Mouse (Mus musculus) brain, adult 2 months (tissue): ENCODE measurements around the gene Neurl1a.
A peak's percentile ranks its signal among the peaks of the same experiment; 100 is the strongest.

Experiments
- DNase-seq: peaks from one replicate; pipeline ENCODE4 v3.0.0; 2011; ENCODE audit warnings: low read depth, low spot score

The Neurl1a gene

GRCm38 (mm10) chr19:47282688-47283215 is 104.1 kb downstream of the Neurl1a start:
- DNase-seq = peak; percentile 60

- DNase-seq = no peak
Measured at GRCm38 (mm10) chr19:47285581-47285980, 107.0 kb downstream of the Neurl1a start.

- DNase-seq = no peak
Measured at GRCm38 (mm10) chr19:47286886-47287450, 108.3 kb downstream of the Neurl1a start.

GRCm38 (mm10) chr19:47291307-47292080 is 112.9 kb downstream of the Neurl1a start:
- DNase-seq = no peak

GRCm38 (mm10) chr19:47292451-47292951 is 113.9 kb downstream of the Neurl1a start:
- DNase-seq = peak; percentile 88

- no peak for DNase-seq
Measured at GRCm38 (mm10) chr19:47298100-47298499, 119.5 kb downstream of the Neurl1a start.

- DNase-seq = peak; percentile 56
Measured at GRCm38 (mm10) chr19:47301303-47302190, 122.9 kb downstream of the Neurl1a start.

GRCm38 (mm10) chr19:47302191-47302852 is 123.7 kb downstream of the Neurl1a start:
- DNase-seq = no peak

- DNase-seq = no peak
Measured at GRCm38 (mm10) chr19:47303128-47303527, 124.5 kb downstream of the Neurl1a start.

GRCm38 (mm10) chr19:47304170-47304745 is 125.6 kb downstream of the Neurl1a start:
- peak; percentile 79 for DNase-seq

GRCm38 (mm10) chr19:47305401-47305800 is 126.8 kb downstream of the Neurl1a start:
- DNase-seq = peak; percentile 71

GRCm38 (mm10) chr19:47306128-47306916 is 127.7 kb downstream of the Neurl1a start:
- DNase-seq = no peak

- no peak for DNase-seq
Measured at GRCm38 (mm10) chr19:47306917-47307315, 128.3 kb downstream of the Neurl1a start.
